Mouse (Mus musculus) heart, adult 2 months (tissue): ENCODE measurements around the gene Itgal.

ENCODE experiments used
- CTCF ChIP-seq: fragments of 200-600 bp; IDR thresholded peaks from 2 replicates; pipeline ENCODE4 v1.8.1; 2022; ENCODE audit warnings: antibody characterized with exemption, mild to moderate bottlenecking, moderate library complexity
- POLR2A ChIP-seq: fragments of 200-500 bp; IDR thresholded peaks from 2 replicates; pipeline ENCODE4 v1.6.1; 2011; ENCODE audit warnings: mild to moderate bottlenecking, low read depth, low read length, control low read depth; ENCODE audit not compliant: insufficient read depth

DNA sequence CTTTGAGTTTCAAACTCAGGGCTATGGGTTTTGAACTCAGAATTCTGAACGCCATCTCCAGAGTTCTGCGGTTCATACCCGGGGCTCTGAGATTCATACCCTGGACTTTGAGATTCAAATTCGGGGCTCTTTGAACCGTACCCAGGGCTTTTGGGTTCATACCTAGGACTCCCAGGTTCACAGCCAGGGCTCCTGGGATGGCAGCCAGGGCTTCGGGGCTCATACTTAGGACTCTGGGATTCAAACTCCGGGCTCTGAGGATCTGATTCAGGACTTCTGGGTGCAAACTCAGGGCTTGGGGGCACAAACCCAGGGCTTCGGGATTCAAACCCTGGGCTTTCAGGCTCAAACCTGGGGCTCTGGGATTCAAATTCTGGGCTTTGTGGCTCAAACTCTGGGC, 48.3 kb downstream of the Itgal start:
- TF ChIP-seq POLR2A (no peak), CTCF (no peak)
